Mouse (Mus musculus): ENCODE measurements around the gene Rps16.

The Rps16 gene

DNA sequence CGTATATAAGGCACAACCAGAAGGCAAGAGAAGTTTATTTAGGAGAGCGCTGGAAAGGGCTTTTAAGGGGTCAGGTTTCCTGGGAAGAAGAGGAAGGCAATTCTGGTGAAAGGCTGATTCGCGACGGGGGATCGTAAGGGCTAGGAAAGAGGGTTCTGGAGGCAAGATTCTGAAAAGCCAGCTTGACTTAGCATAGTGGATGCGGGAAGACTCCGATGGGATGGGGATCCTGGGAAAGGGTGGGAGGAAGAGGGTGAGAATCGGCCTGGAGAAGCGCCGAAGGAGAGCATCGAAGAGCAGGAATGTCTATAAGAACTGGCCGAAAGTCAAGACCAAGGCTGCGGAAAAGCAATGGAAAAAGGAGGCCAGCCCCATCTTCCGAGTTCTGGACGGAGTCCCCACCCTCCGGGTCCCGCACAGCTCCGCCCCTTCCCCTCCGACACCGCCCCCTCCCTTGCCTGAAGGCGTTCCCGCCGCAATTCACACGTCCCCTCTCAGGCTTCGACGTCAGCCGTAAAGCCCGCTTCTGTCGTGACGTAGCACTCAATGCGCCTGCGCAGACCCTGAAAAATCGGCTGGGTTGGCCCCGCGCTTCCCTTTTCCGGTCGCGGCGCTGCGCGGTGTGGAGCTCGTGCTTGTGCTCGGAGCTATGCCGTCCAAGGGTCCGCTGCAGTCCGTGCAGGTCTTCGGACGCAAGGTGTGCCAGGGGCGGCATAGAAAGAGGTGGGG, at the start of gene Rps16:
Rps16 (plus strand) TSS at position 498 of the 729 bp plus-strand sequence.
- DNase-seq (ENCODE audit: low spot score): peak; percentile 98

- DNase-seq (ENCODE audit: low spot score): peak; percentile 65
Measured at GRCm38 (mm10) chr7:28301616-28302433, 48.6 kb upstream of the Rps16 start, which contains the start of gene Dll3. Gene Dll3, minus strand, starts transcription at chr7:28302238.

- no peak for DNase-seq (ENCODE audit: low spot score)
Measured at GRCm38 (mm10) chr7:28305641-28306040, 44.8 kb upstream of the Rps16 start.

DNA sequence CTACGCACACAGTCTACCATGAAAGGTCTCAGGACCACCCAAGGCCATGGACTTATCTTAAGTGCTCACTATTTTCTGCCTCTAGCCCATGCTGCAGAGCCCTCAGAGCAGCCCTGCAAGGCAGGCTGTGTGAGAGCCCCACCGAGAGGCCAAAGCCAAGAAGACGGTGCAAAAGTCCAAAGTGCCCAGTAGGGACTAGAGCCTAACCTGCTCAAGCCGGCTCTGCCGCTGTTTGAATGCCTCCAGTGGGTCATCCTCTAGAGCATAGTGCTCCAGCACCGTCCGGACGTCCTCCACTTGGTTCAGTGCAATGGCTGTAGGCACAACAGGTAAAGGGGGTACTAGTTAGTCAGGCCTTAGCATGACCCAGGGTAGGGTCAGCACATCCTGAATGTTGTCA, 44.2 kb upstream of the Rps16 start:
- DNase-seq (ENCODE audit: low spot score): no peak

DNA sequence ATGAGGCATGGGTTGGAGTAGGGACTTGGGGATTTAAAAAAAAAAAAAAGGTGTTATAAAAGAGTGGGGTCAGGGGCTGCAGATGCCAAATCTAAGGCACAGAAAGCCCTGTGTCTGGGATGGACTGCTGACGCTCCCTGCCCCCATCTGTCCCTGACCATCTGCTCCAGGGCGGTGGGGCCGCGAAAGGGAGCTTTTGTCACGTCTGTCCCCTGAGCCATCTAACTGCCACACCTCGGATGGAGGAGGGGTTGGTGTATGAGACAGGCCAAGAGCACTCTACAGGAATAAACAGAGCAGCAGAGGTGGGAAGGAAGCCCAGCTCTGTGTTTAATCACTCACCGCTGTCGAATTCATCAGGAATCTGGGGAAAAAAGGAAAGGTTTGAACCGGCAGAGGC, 40.7 kb upstream of the Rps16 start:
- no peak for DNase-seq (ENCODE audit: low spot score)

DNA sequence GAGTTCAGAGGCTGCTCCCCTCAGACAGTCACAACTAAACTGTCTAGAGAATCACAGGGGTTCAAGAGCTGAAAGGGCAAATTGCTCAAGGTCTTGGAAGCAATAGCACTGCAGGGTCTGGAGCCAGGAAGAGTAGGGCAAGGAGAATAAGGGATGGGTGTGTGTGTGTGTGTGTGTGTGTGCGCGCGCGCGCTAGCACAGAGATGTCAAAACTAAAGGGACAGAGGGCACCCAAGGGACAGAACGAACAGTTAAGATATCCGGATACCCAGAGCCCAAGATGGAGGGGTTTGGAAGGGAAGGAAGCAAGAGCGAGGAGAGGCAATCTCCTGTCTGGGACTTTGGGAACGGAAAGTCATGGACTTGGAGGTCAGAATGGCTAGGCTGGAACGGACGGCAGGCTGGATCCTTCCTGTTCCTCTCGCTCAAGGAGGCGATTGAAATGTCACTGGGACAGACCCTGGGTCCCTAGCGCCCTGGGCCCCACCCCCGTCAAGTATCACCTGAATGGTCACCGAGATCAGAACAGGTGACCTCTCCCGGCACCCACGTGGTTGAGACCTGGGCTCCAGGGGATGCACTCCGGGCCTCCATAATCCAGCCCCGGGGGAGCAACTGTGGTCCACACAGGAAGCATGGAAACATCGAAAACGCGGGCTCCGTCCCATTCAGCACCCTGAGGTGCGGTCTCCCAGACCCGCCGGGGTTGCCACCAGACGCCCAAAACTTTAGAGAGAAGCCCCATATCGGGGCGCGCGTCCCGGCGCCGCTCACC, 39.1 kb upstream of the Rps16 start:
- no peak for DNase-seq (ENCODE audit: low spot score)

DNA sequence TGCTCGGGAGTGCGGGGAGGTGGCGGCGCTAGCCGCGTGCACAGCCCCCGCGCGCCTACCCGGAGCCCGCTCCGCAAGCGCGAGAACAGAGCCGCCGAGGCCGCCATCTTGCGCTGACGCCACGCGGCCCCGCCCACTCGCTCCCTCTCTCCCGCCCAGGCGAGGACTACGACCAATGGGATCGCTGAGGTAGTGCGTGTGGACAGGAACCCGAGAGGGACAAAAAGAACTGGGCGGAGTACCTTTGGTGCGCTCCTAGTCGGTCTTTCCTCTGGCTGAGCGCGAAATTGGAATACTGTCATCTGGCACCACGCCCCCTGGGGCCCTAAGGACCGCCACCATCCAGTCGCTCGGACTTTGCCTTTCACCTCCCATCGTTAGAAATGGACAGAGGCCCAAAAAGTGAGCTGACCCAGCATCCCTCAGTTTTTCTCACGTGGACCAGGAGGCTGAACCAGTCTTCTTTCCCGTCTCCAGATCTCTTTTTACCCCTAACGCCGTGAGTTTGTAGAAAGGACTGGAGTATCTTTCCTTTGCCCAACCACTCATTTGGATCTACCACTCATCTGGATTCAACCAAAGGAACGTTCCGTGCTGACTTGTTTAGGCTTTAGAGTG, 38.4 kb upstream of the Rps16 start, which contains the start of gene Timm50:
Timm50 (minus strand) TSS at position 147 of the 618 bp plus-strand sequence.
- peak; percentile 99 for DNase-seq (ENCODE audit: low spot score)

DNA sequence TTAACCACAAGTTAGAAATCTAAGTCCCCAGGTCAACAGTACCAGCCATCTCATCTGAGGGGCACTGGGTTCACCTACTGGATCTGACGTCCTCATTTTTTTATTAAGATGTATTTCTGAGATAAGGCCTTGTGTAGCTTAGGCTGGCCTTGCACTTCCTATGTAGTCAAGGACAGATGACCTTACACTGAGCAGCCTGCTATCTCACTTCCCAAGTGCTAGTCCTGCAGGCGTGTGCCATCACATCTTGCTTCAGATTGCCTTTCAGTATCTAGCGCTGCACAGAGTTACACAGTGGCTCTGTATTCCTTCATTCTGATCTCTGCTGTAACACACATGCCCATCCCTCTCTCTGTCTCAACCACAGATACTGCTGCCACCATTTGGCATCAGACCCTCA, 32.4 kb upstream of the Rps16 start:
- no peak for DNase-seq (ENCODE audit: low spot score)

DNA sequence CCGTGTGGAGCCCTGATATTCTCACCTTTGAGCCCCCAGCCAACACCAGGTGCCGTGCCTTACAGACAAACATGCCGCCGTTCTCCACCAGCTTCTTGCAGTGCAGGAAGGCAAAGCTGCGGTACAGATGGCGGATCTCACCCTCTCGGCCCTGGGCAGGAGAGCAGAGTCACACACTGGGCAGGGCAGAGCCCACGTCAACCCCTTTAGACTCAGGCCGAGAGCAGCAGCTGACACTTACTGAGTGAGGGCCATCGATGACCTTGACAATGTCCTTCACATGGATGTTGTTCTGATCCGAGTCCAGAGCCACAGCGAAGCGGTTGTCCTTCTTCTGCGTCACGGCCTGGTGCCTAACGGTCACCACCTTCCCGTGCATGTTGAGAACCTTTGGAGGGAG, 31.7 kb upstream of the Rps16 start:
- DNase-seq (ENCODE audit: low spot score): no peak

GRCm38 (mm10) chr7:28321974-28322720, 28.3 kb upstream of the Rps16 start:
- DNase-seq (ENCODE audit: low spot score): no peak

- DNase-seq (ENCODE audit: low spot score): no peak
Measured at GRCm38 (mm10) chr7:28325293-28325692, 25.2 kb upstream of the Rps16 start.

GRCm38 (mm10) chr7:28326457-28326856, 24.0 kb upstream of the Rps16 start:
- no peak for DNase-seq (ENCODE audit: low spot score)

DNA sequence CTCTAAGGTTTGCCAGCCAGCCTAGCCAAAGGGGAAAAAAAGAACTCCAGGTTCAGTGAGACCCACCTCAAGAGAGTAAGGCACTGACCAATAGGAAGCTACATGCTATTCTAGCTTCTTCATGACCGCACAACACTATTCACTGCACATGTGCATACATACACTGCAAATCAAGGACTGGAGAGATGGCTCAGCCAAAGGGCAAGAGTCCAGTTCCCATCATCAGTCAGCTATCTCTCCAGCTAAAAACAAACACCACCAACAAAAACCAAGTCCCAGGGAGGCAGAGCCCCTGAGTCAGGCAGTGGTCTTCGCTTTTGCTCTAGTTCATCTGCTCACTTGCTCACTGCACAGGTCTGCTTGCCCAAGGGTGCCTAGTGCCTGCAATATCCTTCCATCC, 22.2 kb upstream of the Rps16 start:
- DNase-seq (ENCODE audit: low spot score): no peak

DNA sequence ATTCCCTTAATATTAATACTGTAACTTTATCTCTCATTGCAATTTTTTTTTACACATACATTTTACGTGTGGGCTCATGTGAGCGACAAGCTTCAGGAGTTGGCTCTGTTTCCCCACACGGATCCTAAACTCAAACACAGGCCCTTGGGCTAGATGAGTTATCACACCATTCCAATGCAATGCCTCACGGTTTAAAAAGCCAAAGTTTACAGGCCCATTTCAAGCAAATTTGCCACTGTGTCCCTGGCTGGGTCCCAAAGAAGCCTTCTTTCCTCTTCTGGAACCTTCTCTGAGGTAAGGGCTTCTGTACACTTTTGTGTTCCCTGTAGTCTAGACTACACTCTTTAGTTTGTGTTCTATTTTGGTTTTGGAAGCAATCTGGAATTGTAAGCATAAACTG, 15.9 kb upstream of the Rps16 start:
- DNase-seq (ENCODE audit: low spot score): no peak

- DNase-seq (ENCODE audit: low spot score): no peak
Measured at GRCm38 (mm10) chr7:28335471-28335870, 15.0 kb upstream of the Rps16 start.

GRCm38 (mm10) chr7:28338108-28338998, 12.1 kb upstream of the Rps16 start, which contains the start of gene Supt5:
Gene Supt5, minus strand, starts transcription at chr7:28338746.
- peak; percentile 99 for DNase-seq (ENCODE audit: low spot score)

GRCm38 (mm10) chr7:28339213-28339917, 11.1 kb upstream of the Rps16 start:
- DNase-seq (ENCODE audit: low spot score): peak; percentile 83

- DNase-seq (ENCODE audit: low spot score): no peak
Measured at GRCm38 (mm10) chr7:28341381-28341780, 9.1 kb upstream of the Rps16 start.

GRCm38 (mm10) chr7:28344637-28345036, 5.8 kb upstream of the Rps16 start:
- no peak for DNase-seq (ENCODE audit: low spot score)
